Mouse (Mus musculus): ENCODE measurements around the gene Macc1. TPM values are rescaled to one million over a fixed set of nuclear protein-coding genes. Genes with fewer than 3 reads are reported as not detected.

The Macc1 gene
- polyA plus RNA-seq, 1 experiment: not detected

- Histone ChIP-seq H3K27ac (ENCODE audit: insufficient read depth, low read depth, low read length) (no peak overlapping the region), H3K36me3 (ENCODE audit: control insufficient read depth, insufficient read depth, low read length) (no peaks in the 10 kb centered on the region), H3K27me3 (ENCODE audit: control insufficient read depth, insufficient read depth, low read length) (no peaks in the 10 kb centered on the region), H3K4me1 (ENCODE audit: control insufficient read depth, insufficient read depth, insufficient read length, low read length) (no peaks in the 10 kb centered on the region), H3K4me3 (ENCODE audit: low read depth, low read length) (no peak overlapping the region)
- TF ChIP-seq POLR2A (IDR thresholded peaks at IDR 0.05; ENCODE audit: low read depth, low read length): no peak
- TF ChIP-seq CTCF (IDR thresholded peaks at IDR 0.05; ENCODE audit: extremely low read depth, insufficient read length, insufficient replicate concordance, low read depth, low read length): peak; percentile 21; the same call in 1 of the 2 replicates
- WGBS: 74% methylated on average over 1 of the region's 1 CpGs
Observed at GRCm38 (mm10) chr12:119426887-119427204, 112.8 kb downstream of the Macc1 start.

GRCm38 (mm10) chr12:119440720-119441119, 126.7 kb downstream of the Macc1 start:
- no peak overlapping the region for H3K4me3 ChIP-seq (ENCODE audit: low read depth, low read length)
- H3K27ac ChIP-seq (ENCODE audit: insufficient read depth, low read depth, low read length): no peak overlapping the region
- 70% methylated on average over 2 of the region's 2 CpGs for WGBS
- H3K27me3 ChIP-seq (ENCODE audit: control insufficient read depth, insufficient read depth, low read length): no peaks in the 10 kb centered on the region
- H3K4me1 ChIP-seq (ENCODE audit: control insufficient read depth, insufficient read depth, insufficient read length, low read length): no peaks in the 10 kb centered on the region
- no peaks in the 10 kb centered on the region for H3K36me3 ChIP-seq (ENCODE audit: control insufficient read depth, insufficient read depth, low read length)
- TF ChIP-seq CTCF (IDR thresholded peaks at IDR 0.05; ENCODE audit: extremely low read depth, insufficient read length, insufficient replicate concordance, low read depth, low read length) (no peak), POLR2A (IDR thresholded peaks at IDR 0.05; ENCODE audit: low read depth, low read length) (no peak)

GRCm38 (mm10) chr12:119450116-119450515, 136.0 kb downstream of the Macc1 start:
- no peak for TF ChIP-seq POLR2A (IDR thresholded peaks at IDR 0.05; ENCODE audit: low read depth, low read length)
- no peak for TF ChIP-seq CTCF (IDR thresholded peaks at IDR 0.05; ENCODE audit: extremely low read depth, insufficient read length, insufficient replicate concordance, low read depth, low read length)
- H3K4me1 ChIP-seq (ENCODE audit: control insufficient read depth, insufficient read depth, insufficient read length, low read length): no peaks in the 10 kb centered on the region
- H3K27ac ChIP-seq (ENCODE audit: insufficient read depth, low read depth, low read length): no peak overlapping the region
- no peak overlapping the region for H3K4me3 ChIP-seq (ENCODE audit: low read depth, low read length)
- H3K27me3 ChIP-seq (ENCODE audit: control insufficient read depth, insufficient read depth, low read length): no peaks in the 10 kb centered on the region
- no peaks in the 10 kb centered on the region for H3K36me3 ChIP-seq (ENCODE audit: control insufficient read depth, insufficient read depth, low read length)
- 82% methylated on average over 2 of the region's 2 CpGs for WGBS

- Histone ChIP-seq H3K4me3 (ENCODE audit: low read depth, low read length) (no peak overlapping the region), H3K27me3 (ENCODE audit: control insufficient read depth, insufficient read depth, low read length) (no peaks in the 10 kb centered on the region), H3K4me1 (ENCODE audit: control insufficient read depth, insufficient read depth, insufficient read length, low read length) (no peaks in the 10 kb centered on the region), H3K36me3 (ENCODE audit: control insufficient read depth, insufficient read depth, low read length) (no peaks in the 10 kb centered on the region), H3K27ac (ENCODE audit: insufficient read depth, low read depth, low read length) (no peak overlapping the region)
- TF ChIP-seq CTCF (IDR thresholded peaks at IDR 0.05; ENCODE audit: extremely low read depth, insufficient read length, insufficient replicate concordance, low read depth, low read length) (no peak), POLR2A (IDR thresholded peaks at IDR 0.05; ENCODE audit: low read depth, low read length) (no peak)
- WGBS: 63% methylated on average over 3 of the region's 3 CpGs
Observed at GRCm38 (mm10) chr12:119451232-119451631, 137.2 kb downstream of the Macc1 start.

GRCm38 (mm10) chr12:119454076-119454475, 140.0 kb downstream of the Macc1 start:
- no peak for TF ChIP-seq CTCF (IDR thresholded peaks at IDR 0.05; ENCODE audit: extremely low read depth, insufficient read length, insufficient replicate concordance, low read depth, low read length)
- TF ChIP-seq POLR2A (IDR thresholded peaks at IDR 0.05; ENCODE audit: low read depth, low read length): no peak
- Histone ChIP-seq H3K36me3 (ENCODE audit: control insufficient read depth, insufficient read depth, low read length) (no peaks in the 10 kb centered on the region), H3K27ac (ENCODE audit: insufficient read depth, low read depth, low read length) (no peak overlapping the region), H3K27me3 (ENCODE audit: control insufficient read depth, insufficient read depth, low read length) (no peaks in the 10 kb centered on the region), H3K4me1 (ENCODE audit: control insufficient read depth, insufficient read depth, insufficient read length, low read length) (no peaks in the 10 kb centered on the region), H3K4me3 (ENCODE audit: low read depth, low read length) (no peak overlapping the region)
- 44% methylated on average over 1 of the region's 1 CpGs for WGBS

GRCm38 (mm10) chr12:119464040-119464939, 150.2 kb downstream of the Macc1 start:
- WGBS: 49% methylated on average over 2 of the region's 2 CpGs
- TF ChIP-seq CTCF (IDR thresholded peaks at IDR 0.05; ENCODE audit: extremely low read depth, insufficient read length, insufficient replicate concordance, low read depth, low read length) (no peak), POLR2A (IDR thresholded peaks at IDR 0.05; ENCODE audit: low read depth, low read length) (no peak)
- no peaks in the 10 kb centered on the region for H3K36me3 ChIP-seq (ENCODE audit: control insufficient read depth, insufficient read depth, low read length)
- H3K4me1 ChIP-seq (ENCODE audit: control insufficient read depth, insufficient read depth, insufficient read length, low read length): no peaks in the 10 kb centered on the region
- no peak overlapping the region for H3K4me3 ChIP-seq (ENCODE audit: low read depth, low read length)
- H3K27me3 ChIP-seq (ENCODE audit: control insufficient read depth, insufficient read depth, low read length): no peaks in the 10 kb centered on the region
- H3K27ac ChIP-seq (ENCODE audit: insufficient read depth, low read depth, low read length): no peak overlapping the region

GRCm38 (mm10) chr12:119464940-119465245, 150.8 kb downstream of the Macc1 start:
- 44% methylated on average over 1 of the region's 1 CpGs for WGBS
- Histone ChIP-seq H3K4me3 (ENCODE audit: low read depth, low read length) (no peak overlapping the region), H3K27ac (ENCODE audit: insufficient read depth, low read depth, low read length) (no peak overlapping the region), H3K36me3 (ENCODE audit: control insufficient read depth, insufficient read depth, low read length) (no peaks in the 10 kb centered on the region), H3K27me3 (ENCODE audit: control insufficient read depth, insufficient read depth, low read length) (no peaks in the 10 kb centered on the region), H3K4me1 (ENCODE audit: control insufficient read depth, insufficient read depth, insufficient read length, low read length) (no peaks in the 10 kb centered on the region)
- no peak for TF ChIP-seq CTCF (IDR thresholded peaks at IDR 0.05; ENCODE audit: extremely low read depth, insufficient read length, insufficient replicate concordance, low read depth, low read length)
- TF ChIP-seq POLR2A (IDR thresholded peaks at IDR 0.05; ENCODE audit: low read depth, low read length): no peak

All from small intestine, adult 2 months (tissue).